Mouse (Mus musculus): ENCODE measurements around the gene Ifi211. TPM values are rescaled to one million over a fixed set of nuclear protein-coding genes. Genes with fewer than 3 reads are reported as not detected.

The Ifi211 gene
- 1.3 and 1.7 TPM in 2 replicates for polyA plus RNA-seq (2012; rRNA removed)

GRCm38 (mm10) chr1:173912548-173913255, at the start of gene Ifi211:
TSS of gene Ifi211 (minus strand) at chr1:173913046.

GRCm38 (mm10) chr1:173941924-173942779, 29.3 kb upstream of the Ifi211 start, which contains the start of the genes Mndal and Ifi203:
TSS of gene Mndal (minus strand) at chr1:173942491.
TSS of gene Ifi203 (minus strand) at chr1:173942672.

Other genes with a start within 250 kb of the Ifi211 start
- gene Ifi208, start 239.4 kb downstream of the Ifi211 start, polyA plus RNA-seq (2012; rRNA removed) = 0.02 TPM in 1 of 2 replicates, not detected in the other
- 2.0 and 3.1 TPM in 2 replicates for gene Ifi207, start 171.3 kb downstream of the Ifi211 start, polyA plus RNA-seq (2012; rRNA removed)
- 2.7 and 3.9 TPM in 2 replicates for gene Ifi204, start 146.1 kb downstream of the Ifi211 start, polyA plus RNA-seq (2012; rRNA removed)
- 2.9 and 3.2 TPM in 2 replicates for gene Mndal, start 29.4 kb upstream of the Ifi211 start, polyA plus RNA-seq (2012; rRNA removed)
- gene Ifi203, start 29.6 kb upstream of the Ifi211 start, polyA plus RNA-seq (2012; rRNA removed) = 1.5 and 2.4 TPM in 2 replicates
- not detected in 2 replicates for gene Ifi202b, start 69.7 kb upstream of the Ifi211 start, polyA plus RNA-seq (2012; rRNA removed)
- gene Ifi205, start 118.8 kb upstream of the Ifi211 start, polyA plus RNA-seq (2012; rRNA removed) = 0.52 TPM in 2 replicates
- gene Olfr433, start 127.7 kb upstream of the Ifi211 start, polyA plus RNA-seq (2012; rRNA removed) = 0.06 and 0.07 TPM in 2 replicates
- gene Olfr432, start 136.2 kb upstream of the Ifi211 start, polyA plus RNA-seq (2012; rRNA removed) = 0.01 TPM in 1 of 2 replicates, not detected in the other
- gene Olfr430, start 153.6 kb upstream of the Ifi211 start, polyA plus RNA-seq (2012; rRNA removed) = not detected in 2 replicates
- gene Olfr429, start 171.3 kb upstream of the Ifi211 start, polyA plus RNA-seq (2012; rRNA removed) = not detected in 2 replicates
- gene Olfr427, start 183.8 kb upstream of the Ifi211 start, polyA plus RNA-seq (2012; rRNA removed) = not detected in 2 replicates
- gene Olfr231, start 208.1 kb upstream of the Ifi211 start, polyA plus RNA-seq (2012; rRNA removed) = 0.02 TPM in 1 of 2 replicates, not detected in the other
- gene Olfr424, start 218.5 kb upstream of the Ifi211 start, polyA plus RNA-seq (2012; rRNA removed) = not detected in 2 replicates
- not detected in 2 replicates for gene Olfr420, start 242.6 kb upstream of the Ifi211 start, polyA plus RNA-seq (2012; rRNA removed)

Data from liver, embryonic 14 days (tissue).